Mouse (Mus musculus) kidney, embryonic 16.5 days (tissue): ENCODE data around the gene Adgrf1. TPM values are rescaled to one million over a fixed set of nuclear protein-coding genes. Genes with fewer than 3 reads are reported as not detected.
"Not testable (repeated sequence)": the region's sequence is repeated elsewhere in the genome, so short reads cannot be mapped to it uniquely, and the experiment has no call there.

ENCODE experiments used
- ATAC-seq: fragments of 200-750 bp; cut with Nextera tagmentation; 2 replicates; pipeline ENCODE4 v1.8.0; 2017; ENCODE audit warnings: moderate TSS enrichment; ENCODE audit not compliant: low FRiP score, low TSS enrichment
- H3K27ac ChIP-seq: fragments of 300-500 bp; sonication (generic); 2 replicates; pipeline ENCODE4 v1.5.1; 2014; ENCODE audit warnings: low read length
- H3K27me3 ChIP-seq: fragments of 300-500 bp; sonication (generic); 2 replicates; pipeline ENCODE4 v1.6.1; 2014; ENCODE audit warnings: low read length, control low read depth, mixed read lengths; ENCODE audit not compliant: insufficient read depth
- H3K36me3 ChIP-seq: fragments of 300-500 bp; sonication (generic); 2 replicates; pipeline ENCODE4 v1.6.1; 2014; ENCODE audit warnings: low read length, control low read depth, mixed read lengths; ENCODE audit not compliant: insufficient read depth
- H3K4me1 ChIP-seq: fragments of 300-500 bp; sonication (generic); 2 replicates; pipeline ENCODE4 v1.6.1; 2014; ENCODE audit warnings: low read length, control low read depth, mixed read lengths; ENCODE audit not compliant: insufficient read depth
- H3K4me2 ChIP-seq: fragments of 300-500 bp; sonication (generic); replicated peaks from 2 replicates; pipeline ENCODE4 v1.6.1; 2014; ENCODE audit warnings: low read depth, low read length
- H3K4me3 ChIP-seq: fragments of 300-500 bp; sonication (generic); 2 replicates; pipeline ENCODE4 v1.5.1; 2014; ENCODE audit warnings: mild to moderate bottlenecking, low read length
- H3K9ac ChIP-seq: fragments of 300-500 bp; sonication (generic); replicated peaks from 2 replicates; pipeline ENCODE4 v1.6.1; 2014; ENCODE audit warnings: low read length
- H3K9me3 ChIP-seq: fragments of 300-500 bp; sonication (generic); 2 replicates; pipeline ENCODE4 v1.6.1; 2016; ENCODE audit warnings: low read length, control low read depth
- WGBS: fragments of 180-500 bp; shearing (Covaris S2); extraction: QIAGEN DNeasy Blood & Tissue Kit; methylation state at CpG from one replicate; pipeline ENCODE4 v1.1.7; 2014; 5-methylcytosine and 5-hydroxymethylcytosine counted together
- polyA plus RNA-seq: library from polyadenylated mRNA; unstranded; fragments of >200 nt; fragmentation: Nextera tagmentation; extraction: Ambion mirVana; gene quantifications from 2 replicates; pipeline ENCODE4 v1.2.1, GENCODE M21; 2015

The Adgrf1 gene
- polyA plus RNA-seq, 1 experiment from 2014 or later, result 1.2 TPM

DNA sequence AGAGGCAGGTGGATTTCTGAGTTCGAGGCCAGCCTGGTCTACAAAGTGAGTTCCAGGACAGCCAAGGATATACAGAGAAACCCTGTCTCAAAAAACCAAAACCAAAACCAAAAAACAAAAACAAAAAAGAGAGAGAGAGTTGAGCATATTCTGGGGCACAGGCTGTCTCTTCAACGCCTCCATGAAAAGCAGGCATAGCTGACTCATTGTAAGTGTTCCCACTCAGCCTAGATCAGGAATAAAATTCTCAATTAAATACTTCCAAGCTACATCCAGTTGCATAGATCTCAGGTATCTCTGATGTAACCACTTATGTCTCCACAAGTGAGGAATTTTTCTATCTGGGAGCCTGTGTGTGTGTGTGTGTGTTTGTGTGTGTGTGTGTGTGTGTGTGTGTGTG is 76.4 kb downstream of the Adgrf1 start:
- not testable (repeated sequence) for H3K9me3 ChIP-seq, H3K4me2 ChIP-seq, H3K4me1 ChIP-seq, H3K4me3 ChIP-seq, H3K27me3 ChIP-seq, ATAC-seq, H3K27ac ChIP-seq, H3K9ac ChIP-seq, H3K36me3 ChIP-seq
- WGBS, result 91% methylated on average over 2 of the region's 2 CpGs

DNA sequence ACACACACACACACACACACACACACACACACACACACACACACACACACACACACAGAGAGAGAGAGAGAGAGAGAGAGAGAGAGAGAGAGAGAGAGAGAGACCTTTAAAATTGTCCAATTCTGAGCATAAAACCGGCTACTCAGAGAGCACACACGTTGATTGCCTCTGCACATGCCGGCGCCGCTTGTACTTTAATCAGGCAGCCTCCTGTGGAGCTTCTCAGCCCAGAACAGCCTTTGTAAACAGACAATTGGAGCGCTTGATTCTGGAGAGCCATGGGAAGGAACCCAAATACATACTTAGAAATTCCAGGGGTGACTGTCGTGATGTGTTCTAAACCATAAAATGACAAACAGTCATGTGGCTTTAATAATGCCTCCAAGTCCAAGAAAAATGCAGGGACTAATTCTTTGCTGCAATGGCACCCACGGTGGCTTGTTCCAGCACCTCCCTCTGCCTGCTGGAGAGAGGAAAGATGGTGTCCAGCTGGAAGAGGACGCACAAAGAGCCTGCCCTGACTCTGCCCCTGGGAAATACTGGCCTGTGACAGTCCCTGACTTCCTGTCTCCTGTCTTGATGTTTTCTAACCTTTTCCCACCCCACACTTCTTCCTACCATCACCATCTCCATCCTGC is 87.9 kb downstream of the Adgrf1 start:
- peaks cover 24% of the 10 kb centered on the region for H3K4me1 ChIP-seq
- no peak overlapping the region for H3K9ac ChIP-seq
- H3K27me3 ChIP-seq, result no peaks in the 10 kb centered on the region
- H3K36me3 ChIP-seq, result no peaks in the 10 kb centered on the region
- H3K27ac ChIP-seq, result no peak overlapping the region
- no peak overlapping the region for H3K4me3 ChIP-seq
- H3K4me2 ChIP-seq, result no peak overlapping the region
- H3K9me3 ChIP-seq, result no peaks in the 10 kb centered on the region
- ATAC-seq, result no peak
- WGBS, result 30% methylated on average over 9 of the region's 9 CpGs

DNA sequence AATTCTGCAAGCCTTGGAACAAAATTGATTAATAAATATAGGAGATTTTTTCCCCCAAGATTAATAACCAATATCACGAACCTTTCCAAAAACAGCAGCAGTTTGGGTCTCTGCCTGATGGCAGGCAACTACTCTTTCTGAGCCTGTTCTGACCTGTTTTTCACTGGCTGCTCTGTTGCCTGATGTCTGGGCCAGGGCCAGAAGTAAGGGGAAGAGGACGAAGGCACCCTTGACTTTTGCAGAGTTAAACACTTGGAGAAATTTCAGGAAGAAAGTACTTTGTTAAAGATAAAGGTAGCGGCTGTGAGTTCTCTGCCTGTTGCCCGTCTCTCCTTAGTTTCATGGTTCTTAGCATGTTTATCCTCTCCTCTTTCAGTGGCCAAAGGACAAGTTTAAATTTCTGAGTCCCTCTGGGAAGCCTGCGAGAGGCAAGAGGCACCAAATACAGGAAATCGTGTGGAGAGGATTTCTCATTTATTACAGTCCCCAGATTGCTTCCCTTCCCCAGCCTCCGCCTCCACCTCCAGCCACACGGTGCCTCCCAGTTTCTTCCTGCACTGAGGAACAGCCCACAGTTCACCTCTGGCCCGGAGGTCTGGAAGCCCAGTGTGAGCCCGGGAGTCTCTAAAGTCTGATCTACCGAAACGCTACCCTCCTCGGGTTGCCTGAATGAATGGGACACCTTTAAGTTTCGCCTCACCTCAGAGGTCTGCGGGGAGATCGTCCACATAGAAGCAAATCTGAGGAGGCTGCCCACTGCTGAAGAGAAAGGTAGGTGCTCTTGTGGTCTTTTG is 89.9 kb downstream of the Adgrf1 start, which contains the start of gene Adgrf5:
TSS of gene Adgrf5 (plus strand) at position 626 of the 794 bp plus-strand sequence.
- Histone ChIP-seq H3K9ac (peak within 1 kb of the TSS; percentile 65), H3K4me2 (peak within 1 kb of the TSS; percentile 49), H3K27ac (peak within 1 kb of the TSS; percentile 79), H3K4me1 (peaks cover 24% of the 10 kb centered on the region), H3K27me3 (no peaks in the 10 kb centered on the region), H3K36me3 (no peaks in the 10 kb centered on the region), H3K4me3 (peak within 1 kb of the TSS; percentile 45), H3K9me3 (no peaks in the 10 kb centered on the region)
- ATAC-seq, result peak; percentile 77
- 24% methylated on average over 16 of the region's 16 CpGs for WGBS

DNA sequence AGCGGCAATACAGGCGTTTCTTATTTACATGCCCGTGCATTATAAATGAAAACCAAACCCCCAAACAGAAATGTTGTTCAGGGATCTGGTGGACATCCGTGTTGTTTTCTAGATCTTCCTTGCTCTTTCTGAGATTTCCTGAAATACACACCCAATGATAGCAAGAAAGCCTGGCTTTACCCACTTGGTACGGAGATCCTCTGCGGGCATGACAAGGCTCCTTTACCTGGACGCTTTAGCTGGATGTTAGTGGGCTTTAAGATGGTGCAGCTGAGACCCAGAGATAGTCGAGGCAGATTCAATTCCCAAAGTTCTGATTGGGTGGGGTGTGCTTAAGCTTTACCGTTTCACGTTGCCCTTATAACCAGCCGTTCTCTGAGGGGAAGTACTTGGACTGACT is 90.9 kb downstream of the Adgrf1 start:
- Histone ChIP-seq H3K9me3 (no peaks in the 10 kb centered on the region), H3K9ac (peak overlapping the region; percentile 65), H3K4me2 (peak overlapping the region; percentile 49), H3K36me3 (no peaks in the 10 kb centered on the region), H3K27me3 (no peaks in the 10 kb centered on the region), H3K4me3 (peak overlapping the region; percentile 45), H3K4me1 (peaks cover 29% of the 10 kb centered on the region), H3K27ac (peak overlapping the region; percentile 79)
- 74% methylated on average over 11 of the region's 11 CpGs for WGBS
- no peak for ATAC-seq

DNA sequence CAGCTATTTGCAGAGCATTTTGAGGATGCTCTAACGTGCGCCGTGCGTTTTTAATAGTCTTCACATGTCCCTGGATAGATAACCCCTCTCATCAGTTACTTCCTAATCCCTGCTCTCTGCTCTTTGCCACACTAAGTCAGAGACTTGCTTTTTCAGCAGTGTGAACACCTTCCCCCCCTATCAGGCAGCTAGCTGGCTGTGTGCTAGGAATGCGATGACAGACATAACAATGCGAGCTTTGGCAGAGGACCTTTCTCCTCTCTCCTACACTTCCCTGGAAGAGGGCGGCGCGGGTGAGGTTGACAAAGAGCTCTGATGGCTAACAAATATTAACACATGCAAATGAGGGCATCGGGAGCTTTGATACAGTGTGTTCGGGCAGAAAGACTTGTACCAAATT is 92.2 kb downstream of the Adgrf1 start:
- H3K27me3 ChIP-seq, result no peaks in the 10 kb centered on the region
- H3K9ac ChIP-seq, result 0 out of 2 replicates have a peak overlapping the region, but pooled peaks have one; percentile 37
- H3K4me3 ChIP-seq, result peak overlapping the region; percentile 25
- 60% methylated on average over 11 of the region's 11 CpGs for WGBS
- H3K36me3 ChIP-seq, result no peaks in the 10 kb centered on the region
- peak; percentile 27; the same call in 1 of the 2 replicates for ATAC-seq
- peaks cover 30% of the 10 kb centered on the region for H3K4me1 ChIP-seq
- H3K27ac ChIP-seq, result peak overlapping the region; percentile 48; the same call in 1 of the 2 replicates
- H3K9me3 ChIP-seq, result no peaks in the 10 kb centered on the region
- peak overlapping the region; percentile 40 for H3K4me2 ChIP-seq

DNA sequence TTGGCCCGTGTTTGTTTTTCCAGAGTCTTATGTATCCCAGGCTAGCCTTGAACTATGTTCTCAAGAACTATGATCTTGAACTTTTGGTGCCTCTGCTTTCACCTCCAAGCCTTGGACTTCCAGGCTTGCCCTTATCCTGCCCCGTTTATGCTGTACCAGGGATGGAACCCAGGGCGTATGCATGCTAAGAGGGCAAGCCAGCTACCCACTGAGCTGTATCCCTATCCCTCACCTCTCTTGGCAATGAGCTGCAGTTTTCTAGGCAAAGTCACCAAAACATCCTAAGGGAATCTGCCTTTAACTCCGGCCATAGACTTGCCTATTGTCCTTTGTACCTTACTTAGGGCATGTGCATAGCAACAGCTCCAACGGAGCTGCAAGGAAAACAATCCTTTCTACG is 92.8 kb downstream of the Adgrf1 start:
- ATAC-seq, result no peak
- WGBS, result 66% methylated on average over 6 of the region's 6 CpGs
- peak overlapping the region; percentile 47; the same call in 1 of the 2 replicates for H3K27ac ChIP-seq
- H3K4me1 ChIP-seq, result peaks cover 30% of the 10 kb centered on the region
- H3K9me3 ChIP-seq, result no peaks in the 10 kb centered on the region
- no peaks in the 10 kb centered on the region for H3K36me3 ChIP-seq
- H3K4me3 ChIP-seq, result peak overlapping the region; percentile 25
- no peak overlapping the region for H3K9ac ChIP-seq
- no peaks in the 10 kb centered on the region for H3K27me3 ChIP-seq
- peak overlapping the region; percentile 40 for H3K4me2 ChIP-seq

DNA sequence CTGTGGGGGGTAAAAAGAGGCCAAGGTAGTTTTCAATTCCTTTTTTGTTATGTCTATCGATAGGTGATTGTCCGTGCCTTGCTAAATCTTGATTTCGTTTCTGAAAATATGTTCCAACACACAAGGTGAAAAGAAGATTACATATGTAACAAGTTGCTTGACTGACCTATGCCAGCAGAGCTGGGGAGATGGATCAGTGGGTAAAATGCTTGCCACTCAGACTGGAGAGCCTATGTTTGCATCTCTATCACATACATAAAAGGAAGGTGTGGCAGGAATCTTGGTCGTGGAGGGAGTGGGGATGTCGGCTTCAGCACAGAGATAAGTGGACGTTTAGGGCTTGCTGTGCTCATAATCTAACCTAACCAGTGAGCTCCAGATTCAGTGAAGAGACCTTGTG is 93.8 kb downstream of the Adgrf1 start:
- H3K36me3 ChIP-seq, result no peaks in the 10 kb centered on the region
- WGBS, result 69% methylated on average over 6 of the region's 6 CpGs
- no peak overlapping the region for H3K4me3 ChIP-seq
- peaks cover 21% of the 10 kb centered on the region for H3K4me1 ChIP-seq
- H3K27me3 ChIP-seq, result no peaks in the 10 kb centered on the region
- no peak overlapping the region for H3K4me2 ChIP-seq
- no peak for ATAC-seq
- no peaks in the 10 kb centered on the region for H3K9me3 ChIP-seq
- no peak overlapping the region for H3K9ac ChIP-seq
- H3K27ac ChIP-seq, result no peak overlapping the region

DNA sequence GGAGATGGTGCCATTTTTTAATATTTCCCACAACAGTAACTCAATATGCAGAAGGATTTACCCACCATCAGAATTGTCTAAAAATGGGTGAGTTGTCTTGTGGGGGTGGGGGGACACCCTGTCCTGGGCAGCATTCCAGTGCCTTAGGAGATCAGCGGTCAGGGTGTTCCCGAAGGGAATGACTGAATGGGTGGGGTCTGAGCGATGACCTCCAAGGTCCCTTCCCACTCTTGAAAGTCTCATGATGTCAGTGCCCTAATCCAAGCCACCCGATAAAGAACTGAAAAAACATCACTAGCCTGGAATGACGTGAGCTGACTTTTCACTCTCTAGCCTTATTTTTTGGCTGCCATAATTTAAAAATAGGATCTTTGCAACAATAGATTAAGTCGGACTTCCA is 95.2 kb downstream of the Adgrf1 start:
- H3K4me2 ChIP-seq, result no peak overlapping the region
- H3K9me3 ChIP-seq, result no peaks in the 10 kb centered on the region
- peak overlapping the region; percentile 70 for H3K27ac ChIP-seq
- ATAC-seq, result no peak
- no peak overlapping the region for H3K4me3 ChIP-seq
- no peak overlapping the region for H3K9ac ChIP-seq
- no peaks in the 10 kb centered on the region for H3K36me3 ChIP-seq
- H3K4me1 ChIP-seq, result peaks cover 13% of the 10 kb centered on the region
- H3K27me3 ChIP-seq, result no peaks in the 10 kb centered on the region
- WGBS, result 55% methylated on average over 6 of the region's 6 CpGs

DNA sequence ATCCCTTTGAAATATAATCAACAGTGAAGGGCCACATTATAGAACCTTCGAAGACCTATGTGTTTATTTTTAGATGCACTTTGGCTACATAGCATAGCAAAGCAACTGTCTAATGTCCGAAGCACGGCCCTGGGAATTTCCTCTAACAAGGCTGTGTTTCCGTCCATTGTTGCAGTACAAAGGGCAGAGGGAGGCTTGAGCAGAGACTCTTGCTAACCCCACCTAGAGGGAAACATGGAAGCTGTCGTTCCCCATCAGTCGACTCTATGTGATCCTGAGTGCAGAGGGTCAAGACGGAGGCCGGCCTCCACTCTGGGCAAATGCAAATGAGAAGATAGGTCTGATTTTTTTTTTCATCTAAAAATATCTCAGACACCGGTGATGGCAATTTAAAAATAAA is 96.4 kb downstream of the Adgrf1 start:
- Histone ChIP-seq H3K36me3 (no peaks in the 10 kb centered on the region), H3K4me1 (peaks cover 11% of the 10 kb centered on the region), H3K4me3 (no peak overlapping the region), H3K27me3 (no peaks in the 10 kb centered on the region), H3K27ac (no peak overlapping the region), H3K9me3 (no peaks in the 10 kb centered on the region), H3K9ac (no peak overlapping the region), H3K4me2 (no peak overlapping the region)
- peak; percentile 75 for ATAC-seq
- WGBS, result 58% methylated on average over 9 of the region's 9 CpGs

DNA sequence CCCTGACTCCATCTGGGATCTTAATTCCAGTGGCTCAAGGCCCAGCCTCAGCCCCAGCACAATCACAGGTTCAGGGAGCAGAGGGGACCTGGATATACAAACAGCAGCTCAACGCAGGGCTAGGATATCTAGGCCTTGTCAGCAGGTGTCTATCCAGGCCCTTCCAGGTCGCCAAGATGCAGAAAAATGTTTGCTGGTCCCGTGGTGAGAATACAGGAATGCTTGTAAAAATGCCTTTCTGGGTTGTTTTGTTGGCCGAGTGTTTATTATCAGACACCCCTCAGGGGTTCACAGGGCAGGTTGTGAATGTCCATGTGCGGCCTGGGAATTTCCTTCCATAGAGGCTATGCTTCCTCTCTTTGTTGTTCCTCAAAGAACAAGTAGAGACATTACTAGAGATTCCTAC is 98.0 kb downstream of the Adgrf1 start:
- Histone ChIP-seq H3K36me3 (no peaks in the 10 kb centered on the region), H3K4me1 (peaks cover 13% of the 10 kb centered on the region), H3K4me2 (no peak overlapping the region), H3K27me3 (no peaks in the 10 kb centered on the region), H3K9ac (no peak overlapping the region), H3K4me3 (no peak overlapping the region), H3K9me3 (no peaks in the 10 kb centered on the region), H3K27ac (peak overlapping the region; percentile 69)
- WGBS, result 50% methylated on average over 5 of the region's 5 CpGs
- ATAC-seq, result 0 out of 2 replicates have a peak, but pooled peaks have one; percentile 23
